Mouse (Mus musculus) gastrocnemius, postnatal 14 days (tissue): ENCODE measurements around the gene Bhmt2. TPM values are rescaled to one million over a fixed set of nuclear protein-coding genes. Genes with fewer than 3 reads are reported as not detected.

ENCODE experiments used
- DNase-seq: peaks from one replicate; pipeline ENCODE4 v3.0.0; 2021; ENCODE audit warnings: mixed read lengths
- intact Hi-C: fragments of 180-260 bp; cut with DNase I; formaldehyde crosslinking; loops from one replicate; pipeline ENCODE4 v1.15.1; 2025; ENCODE audit warnings: low total_unique reads
- long read RNA-seq, 2 experiments: library from polyadenylated mRNA; stranded (forward); transcript quantifications; one replicate each; pipeline ENCODE4 v2.0.0; 2021
- total RNA-seq, 2 experiments: library from RNA; stranded (reverse); gene quantifications; 2 replicates each; pipeline ENCODE4 v1.2.3; 2021

The Bhmt2 gene
- not detected for total RNA-seq
- long read RNA-seq, experiment 1 = 0 reads
- long read RNA-seq, experiment 2 = 0 reads

GRCm38 (mm10) chr13:93674131-93674561 is at the start of gene Bhmt2, which contains the start of gene Dmgdh:
TSS of gene Bhmt2 (minus strand) at chr13:93674302.
TSS of gene Dmgdh (plus strand) at chr13:93674433.
- no peak for DNase-seq
- intact Hi-C loops = no loop called here

- intact Hi-C loops = no loop called here
Measured at GRCm38 (mm10) chr13:93723455-93723854, 49.4 kb upstream of the Bhmt2 start.

GRCm38 (mm10) chr13:93721916-93722315 is 47.8 kb upstream of the Bhmt2 start:
- intact Hi-C loops = no loop called here
- no peak for DNase-seq

More at GRCm38 (mm10) chr13:93723455-93723854, 49.4 kb upstream of the Bhmt2 start:
- no peak for DNase-seq

GRCm38 (mm10) chr13:93718948-93719347 is 44.8 kb upstream of the Bhmt2 start:
- intact Hi-C loops = loop anchor here (10.0 kb wide), 1 partner anchor 104 kb away; no protein-coding TSS in a partner anchor
- DNase-seq = peak; percentile 71

GRCm38 (mm10) chr13:93717113-93717512 is 43.0 kb upstream of the Bhmt2 start:
- DNase-seq = no peak
- intact Hi-C loops = loop anchor here (10.0 kb wide), 1 partner anchor 102 kb away; no protein-coding TSS in a partner anchor

DNA sequence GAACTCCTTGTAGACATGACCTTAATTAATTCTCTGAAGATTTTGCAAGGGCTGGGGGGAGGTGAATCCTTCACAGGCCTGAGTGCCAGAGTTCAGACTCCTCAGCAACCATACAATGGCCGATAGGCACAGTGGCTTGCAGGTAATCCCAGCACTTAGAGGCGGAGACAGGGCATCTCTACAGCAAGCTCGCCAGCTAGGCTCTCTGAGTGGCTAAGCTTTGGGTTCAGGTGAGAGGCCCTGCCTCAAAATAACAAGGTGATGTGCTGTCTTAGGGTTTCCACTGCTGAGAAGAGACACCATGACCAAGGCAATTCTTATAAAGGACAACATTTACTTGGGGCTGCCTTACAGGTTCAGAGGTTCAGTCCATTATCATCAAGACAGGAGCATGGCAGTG is 39.7 kb upstream of the Bhmt2 start:
- intact Hi-C loops = loop anchor here (10.0 kb wide), 1 partner anchor 99 kb away; no protein-coding TSS in a partner anchor

DNA sequence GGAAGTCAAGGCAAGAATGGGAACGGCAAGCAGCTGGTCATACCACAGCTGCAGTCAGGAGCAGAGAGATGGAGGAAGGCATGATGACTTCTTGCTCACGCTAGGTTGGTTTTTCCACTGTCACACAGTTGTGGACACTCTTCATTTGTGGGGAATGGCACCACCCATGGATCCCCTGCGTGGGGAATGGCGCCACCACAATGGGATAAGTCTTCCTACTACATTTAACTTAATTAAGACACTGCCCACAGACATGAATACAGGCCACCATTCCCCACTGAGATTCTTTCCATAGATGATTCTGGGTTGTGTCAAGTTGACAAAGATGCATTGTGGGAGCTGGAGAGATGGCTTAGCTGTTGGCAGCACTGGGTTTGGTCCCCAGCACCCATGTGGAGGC is 38.3 kb upstream of the Bhmt2 start:
- intact Hi-C loops = loop anchor here (10.0 kb wide), 1 partner anchor 98 kb away; no protein-coding TSS in a partner anchor
- DNase-seq = no peak

More for the DNA sequence above, 39.7 kb upstream of the Bhmt2 start:
- DNase-seq = no peak

DNA sequence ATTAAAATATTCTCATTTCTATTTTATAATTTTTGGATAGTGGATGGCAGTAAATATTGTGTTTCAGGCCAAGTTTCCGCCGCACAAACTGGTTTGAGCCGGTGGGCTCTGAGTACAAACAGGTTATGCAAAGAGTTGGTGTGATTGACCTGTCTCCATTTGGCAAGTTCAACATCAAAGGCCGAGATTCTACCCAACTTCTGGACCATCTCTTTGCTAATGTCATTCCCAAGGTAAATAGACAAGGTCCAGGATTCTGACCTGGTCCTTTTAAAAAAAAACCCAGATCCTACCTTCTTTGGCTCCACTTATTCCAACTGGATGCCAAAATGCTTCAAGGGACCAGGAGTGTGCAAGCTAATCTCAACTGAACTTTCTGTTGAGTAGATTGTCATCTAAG is 37.1 kb upstream of the Bhmt2 start:
- intact Hi-C loops = loop anchor here (10.0 kb wide), 1 partner anchor 96 kb away; no protein-coding TSS in a partner anchor
- no peak for DNase-seq

DNA sequence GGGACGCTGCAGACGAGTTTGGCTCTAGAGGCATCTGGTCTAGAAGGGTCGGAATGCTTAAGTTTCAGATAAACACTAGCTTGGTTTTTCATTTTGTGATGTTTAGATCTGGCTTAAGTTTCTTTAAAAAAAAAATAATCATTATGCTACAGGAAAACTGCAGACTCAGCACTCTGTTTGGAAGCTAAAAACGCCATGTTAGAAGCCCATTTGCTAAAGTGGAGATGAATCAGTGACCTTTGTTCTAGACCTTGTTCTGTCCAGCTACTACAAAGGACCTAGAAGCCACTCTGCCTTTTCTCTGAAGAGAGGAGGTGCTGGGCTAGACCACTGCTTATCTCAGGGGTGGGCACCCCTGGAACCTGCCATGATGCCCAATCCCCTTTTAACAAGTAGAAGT is 36.2 kb upstream of the Bhmt2 start:
- no peak for DNase-seq
- intact Hi-C loops = loop anchor here (10.0 kb wide), 1 partner anchor 96 kb away; no protein-coding TSS in a partner anchor

- no peak for DNase-seq
- intact Hi-C loops = no loop called here
Measured at GRCm38 (mm10) chr13:93707271-93707670, 33.2 kb upstream of the Bhmt2 start.

DNA sequence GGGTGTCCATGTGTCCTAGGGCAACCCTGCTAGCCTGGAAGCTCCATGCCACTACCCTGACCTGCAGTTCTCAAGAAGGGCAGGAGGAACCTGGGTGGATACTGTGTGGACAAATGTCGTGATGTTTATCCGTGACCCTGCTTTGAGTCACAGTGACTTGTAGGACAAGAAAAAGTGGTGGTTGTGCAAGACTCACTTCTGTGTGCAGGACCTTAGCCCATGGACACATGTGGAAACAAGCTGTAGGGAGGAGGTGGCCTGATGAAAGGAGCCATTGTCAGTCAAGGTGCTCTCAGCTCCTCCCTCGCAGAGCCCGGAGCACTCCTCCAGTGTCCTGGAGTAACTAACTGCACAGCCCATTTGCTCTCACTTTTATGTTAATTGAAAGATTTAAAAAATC is 31.6 kb upstream of the Bhmt2 start:
- intact Hi-C loops = no loop called here
- no peak for DNase-seq

DNA sequence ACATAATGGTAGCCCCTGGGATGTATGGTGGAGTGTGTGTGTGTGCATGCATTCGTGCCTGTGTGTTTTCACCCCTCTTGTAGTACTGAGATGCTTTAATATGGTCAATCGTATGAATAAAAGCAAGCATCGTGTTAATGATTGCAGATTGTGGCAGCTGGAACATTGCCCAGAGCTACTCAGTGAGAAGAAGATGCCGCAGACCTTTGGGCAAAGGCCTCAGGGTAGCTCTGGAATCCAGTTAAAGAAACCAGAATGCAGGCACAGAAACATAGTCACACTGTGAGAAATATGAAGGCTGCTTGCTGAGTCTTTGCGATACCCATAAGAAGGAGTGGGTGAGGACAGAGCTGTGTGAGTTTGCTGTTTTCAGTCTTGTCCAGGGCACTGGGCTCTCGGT is 24.8 kb upstream of the Bhmt2 start:
- intact Hi-C loops = no loop called here
- DNase-seq = no peak

DNA sequence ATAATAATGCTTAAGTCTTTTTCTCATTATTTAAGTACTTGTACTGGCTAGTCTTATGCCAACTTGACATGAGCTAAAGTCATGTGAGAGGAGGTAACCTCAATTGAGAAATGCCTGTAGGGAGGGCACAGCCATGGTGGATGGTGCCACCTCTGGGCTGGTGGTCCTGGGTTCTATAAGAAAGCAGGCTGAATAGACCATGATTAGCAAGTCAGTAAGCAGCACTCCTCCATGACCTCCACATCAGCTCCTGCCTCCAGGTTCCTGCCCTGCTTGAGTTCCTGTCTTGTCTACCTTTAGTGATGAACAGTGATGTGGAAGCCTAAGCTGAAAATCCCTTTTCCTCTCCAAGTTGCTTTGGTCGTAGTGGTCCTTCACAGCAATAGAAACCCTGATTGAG is 16.7 kb upstream of the Bhmt2 start:
- no peak for DNase-seq
- intact Hi-C loops = no loop called here

- intact Hi-C loops = no loop called here
- no peak for DNase-seq
Measured at GRCm38 (mm10) chr13:93689566-93689965, 15.5 kb upstream of the Bhmt2 start.

GRCm38 (mm10) chr13:93687321-93687720 is 13.2 kb upstream of the Bhmt2 start:
- DNase-seq = no peak
- intact Hi-C loops = no loop called here

GRCm38 (mm10) chr13:93685226-93685625 is 11.1 kb upstream of the Bhmt2 start:
- intact Hi-C loops = no loop called here
- no peak for DNase-seq

- DNase-seq = no peak
- intact Hi-C loops = no loop called here
Measured at GRCm38 (mm10) chr13:93683336-93683735, 9.2 kb upstream of the Bhmt2 start.

DNA sequence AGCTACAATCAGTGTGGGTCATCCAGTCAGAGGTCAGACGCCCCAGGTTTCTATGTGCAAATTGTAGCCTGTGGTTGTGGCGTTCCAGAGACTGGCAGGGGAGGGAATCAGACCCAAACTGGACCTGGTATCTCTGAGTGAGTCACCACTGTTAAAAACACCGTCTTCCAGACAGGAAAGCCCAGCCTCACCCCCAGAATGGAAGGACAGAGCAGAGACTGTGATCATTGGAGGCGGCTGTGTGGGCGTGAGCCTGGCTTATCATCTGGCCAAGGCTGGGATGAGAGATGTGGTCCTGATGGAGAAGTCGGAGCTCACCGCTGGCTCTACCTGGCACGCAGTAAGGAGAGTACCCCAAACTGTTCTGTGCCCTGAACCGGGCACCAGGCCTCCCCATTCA is 2.8 kb upstream of the Bhmt2 start:
- no peak for DNase-seq
- intact Hi-C loops = no loop called here

DNA sequence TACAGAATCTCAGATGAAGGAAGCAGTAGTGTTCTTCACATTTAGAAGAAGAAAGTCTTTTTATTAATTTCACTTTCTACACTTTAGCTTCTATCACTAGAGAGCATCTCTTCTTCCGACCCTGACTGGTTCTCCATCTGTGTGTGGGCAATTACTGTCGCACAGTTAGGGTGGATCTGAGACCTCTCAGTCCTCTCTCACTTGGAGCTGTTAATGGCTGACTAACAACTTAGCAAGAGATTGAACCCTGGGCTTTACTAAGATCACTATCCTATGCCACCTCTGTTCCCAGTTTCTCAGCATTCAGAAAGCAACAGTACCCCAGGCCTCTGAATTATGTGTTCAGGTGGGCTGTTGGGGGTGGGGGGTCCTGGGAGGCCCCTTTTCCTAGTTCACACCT is 806 bp downstream of the Bhmt2 start:
- intact Hi-C loops = no loop called here
- DNase-seq = no peak

- DNase-seq = no peak
- intact Hi-C loops = no loop called here
Measured at GRCm38 (mm10) chr13:93672371-93672770, 1.7 kb downstream of the Bhmt2 start.

DNA sequence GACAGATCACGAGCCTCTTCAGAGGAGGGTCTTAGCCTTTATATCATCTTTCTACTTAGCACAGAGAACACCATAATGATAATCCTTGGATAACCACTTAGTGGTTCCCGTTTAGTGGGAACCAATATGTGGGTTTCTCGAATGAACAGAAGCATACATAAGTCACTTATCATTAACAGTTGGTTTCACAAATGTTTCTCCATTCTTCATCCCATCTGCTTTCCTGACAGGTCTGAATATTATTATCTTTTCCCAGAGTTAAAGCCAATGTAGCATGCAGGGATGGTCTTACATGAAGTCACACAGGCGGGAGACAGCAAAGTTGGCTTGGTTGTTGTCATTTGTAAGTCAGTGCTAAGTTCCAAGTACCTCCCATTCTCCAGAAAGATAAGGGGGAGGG is 6.5 kb downstream of the Bhmt2 start:
- intact Hi-C loops = no loop called here

GRCm38 (mm10) chr13:93657941-93658340 is 16.2 kb downstream of the Bhmt2 start:
- intact Hi-C loops = no loop called here
- DNase-seq = no peak

More for the DNA sequence above, 6.5 kb downstream of the Bhmt2 start:
- DNase-seq = no peak
